Mouse (Mus musculus): Measurements from ENCODE around the gene Acot7. TPM values are rescaled to one million over a fixed set of nuclear protein-coding genes. Genes with fewer than 3 reads are reported as not detected.

Acot7 gene
- polyA plus RNA-seq, 1 experiment from 2014 or later, result 12.0 TPM

DNA sequence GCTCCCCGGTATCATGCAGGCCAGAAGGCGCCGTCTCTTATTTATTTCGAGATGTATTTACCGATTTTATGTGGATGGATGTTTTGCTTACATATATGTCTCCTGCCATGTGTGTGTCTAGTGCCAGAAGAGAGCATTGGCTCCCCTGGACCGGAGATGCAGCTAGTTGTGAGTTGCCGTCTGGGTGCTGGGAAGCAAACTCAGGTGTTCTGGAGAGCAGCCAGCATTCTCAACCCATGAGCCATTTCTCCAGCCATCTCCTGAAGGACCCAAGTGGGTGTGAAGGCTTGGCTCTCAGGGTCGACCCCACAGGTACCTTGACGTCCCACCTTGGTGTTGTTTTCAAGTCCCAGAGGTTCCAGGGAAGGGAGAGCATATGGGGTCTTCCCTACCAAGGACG is 4.3 kb downstream of the Acot7 start:
- Histone ChIP-seq H3K27ac (ENCODE audit: low read depth) (no peak overlapping the region), H3K9ac (replicated peaks) (no peak overlapping the region), H3K36me3 (replicated peaks; ENCODE audit: insufficient read depth, low read length) (no peaks in the 10 kb centered on the region), H3K9me3 (ENCODE audit: low read length) (no peaks in the 10 kb centered on the region), H3K27me3 (ENCODE audit: insufficient read depth, low read length) (peaks cover 10% of the 10 kb centered on the region; the same call in 1 of the 2 replicates), H3K4me1 (ENCODE audit: insufficient read depth) (peaks cover 30% of the 10 kb centered on the region), H3K4me3 (ENCODE audit: low read depth, low read length) (no peak overlapping the region), H3K4me2 (ENCODE audit: low read depth, low read length) (no peak overlapping the region)
- WGBS (ENCODE audit: insufficient replicate concordance), result 79% methylated on average over 10 of the region's 10 CpGs
- DNase-seq, result no peak
- no peak for ATAC-seq
- TF ChIP-seq CTCF (IDR thresholded peaks at IDR 0.05; ENCODE audit: low read depth) (no peak), EP300 (IDR thresholded peaks at IDR 0.05; ENCODE audit: low read depth) (no peak)

DNA sequence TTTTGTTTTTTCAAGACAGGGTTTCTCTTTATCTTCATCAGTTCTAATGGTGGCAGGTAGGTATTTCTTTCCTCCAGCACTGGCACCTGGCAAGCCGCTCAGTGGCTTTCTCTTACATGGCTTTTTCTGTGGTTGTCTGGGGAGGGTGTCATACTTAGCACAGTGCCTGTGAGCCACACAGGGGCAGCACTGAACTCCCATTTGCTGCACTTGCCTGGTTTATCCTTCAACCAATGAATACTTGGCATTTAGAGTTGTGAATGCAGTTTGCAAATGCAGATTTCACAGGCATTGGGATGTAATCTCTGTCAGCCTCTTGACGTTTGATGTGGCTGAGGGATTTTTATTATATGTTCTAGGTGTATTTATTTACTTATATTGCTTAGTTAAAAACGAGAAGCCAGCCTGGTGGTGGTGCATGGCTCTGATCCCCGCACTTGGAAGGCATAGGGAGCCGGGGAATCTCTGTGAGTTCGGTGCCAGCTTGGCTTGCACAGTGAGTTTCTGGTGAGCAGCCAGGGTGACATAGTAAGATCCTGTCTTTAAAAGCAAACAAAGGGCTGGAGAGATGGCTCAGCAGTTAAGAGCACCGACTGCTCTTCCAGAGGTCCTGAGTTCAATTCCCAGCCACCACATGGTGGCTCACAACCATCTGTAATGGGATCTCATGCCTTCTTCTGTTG is 6.6 kb downstream of the Acot7 start:
- H3K27me3 ChIP-seq (ENCODE audit: insufficient read depth, low read length), result no peaks in the 10 kb centered on the region; the same call in 1 of the 2 replicates
- TF ChIP-seq CTCF (IDR thresholded peaks at IDR 0.05; ENCODE audit: low read depth), result peak; percentile 38
- no peak for TF ChIP-seq EP300 (IDR thresholded peaks at IDR 0.05; ENCODE audit: low read depth)
- WGBS (ENCODE audit: insufficient replicate concordance), result 67% methylated on average over 7 of the region's 7 CpGs
- DNase-seq, result no peak
- no peak overlapping the region for H3K4me2 ChIP-seq (ENCODE audit: low read depth, low read length)
- ATAC-seq, result no peak
- no peak overlapping the region for H3K9ac ChIP-seq (replicated peaks)
- peaks cover 16% of the 10 kb centered on the region for H3K4me1 ChIP-seq (ENCODE audit: insufficient read depth)
- no peaks in the 10 kb centered on the region for H3K9me3 ChIP-seq (ENCODE audit: low read length)
- no peak overlapping the region for H3K4me3 ChIP-seq (ENCODE audit: low read depth, low read length)
- H3K36me3 ChIP-seq (replicated peaks; ENCODE audit: insufficient read depth, low read length), result no peaks in the 10 kb centered on the region
- no peak overlapping the region for H3K27ac ChIP-seq (ENCODE audit: low read depth)

DNA sequence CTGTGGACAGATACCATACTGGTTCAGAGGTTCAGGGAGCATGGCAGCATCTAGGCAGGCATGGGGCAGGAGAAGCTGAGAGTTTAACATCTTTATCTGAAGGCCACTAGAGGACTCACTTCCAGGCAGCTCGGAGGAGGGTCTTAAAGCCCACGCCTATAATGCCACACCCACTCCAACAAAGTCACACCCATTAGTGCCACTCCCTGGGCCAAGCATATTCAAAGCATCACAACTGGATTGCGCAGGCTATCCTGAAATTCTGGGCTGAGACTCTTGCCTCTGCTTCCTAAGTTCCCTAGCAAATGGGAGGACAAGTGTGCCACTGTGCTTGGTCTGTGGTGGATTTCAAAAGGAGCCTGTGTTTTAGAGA is 7.2 kb downstream of the Acot7 start:
- WGBS (ENCODE audit: insufficient replicate concordance), result 10% methylated on average over 3 of the region's 3 CpGs
- TF ChIP-seq CTCF (IDR thresholded peaks at IDR 0.05; ENCODE audit: low read depth), result peak; percentile 47
- TF ChIP-seq EP300 (IDR thresholded peaks at IDR 0.05; ENCODE audit: low read depth), result no peak
- H3K9me3 ChIP-seq (ENCODE audit: low read length), result no peaks in the 10 kb centered on the region
- H3K9ac ChIP-seq (replicated peaks), result no peak overlapping the region
- no peak overlapping the region for H3K4me3 ChIP-seq (ENCODE audit: low read depth, low read length)
- H3K27me3 ChIP-seq (ENCODE audit: insufficient read depth, low read length), result no peaks in the 10 kb centered on the region
- no peaks in the 10 kb centered on the region for H3K36me3 ChIP-seq (replicated peaks; ENCODE audit: insufficient read depth, low read length)
- peak; percentile 56 for ATAC-seq
- H3K4me1 ChIP-seq (ENCODE audit: insufficient read depth), result peaks cover 16% of the 10 kb centered on the region
- H3K4me2 ChIP-seq (ENCODE audit: low read depth, low read length), result no peak overlapping the region
- DNase-seq, result no peak
- H3K27ac ChIP-seq (ENCODE audit: low read depth), result no peak overlapping the region

DNA sequence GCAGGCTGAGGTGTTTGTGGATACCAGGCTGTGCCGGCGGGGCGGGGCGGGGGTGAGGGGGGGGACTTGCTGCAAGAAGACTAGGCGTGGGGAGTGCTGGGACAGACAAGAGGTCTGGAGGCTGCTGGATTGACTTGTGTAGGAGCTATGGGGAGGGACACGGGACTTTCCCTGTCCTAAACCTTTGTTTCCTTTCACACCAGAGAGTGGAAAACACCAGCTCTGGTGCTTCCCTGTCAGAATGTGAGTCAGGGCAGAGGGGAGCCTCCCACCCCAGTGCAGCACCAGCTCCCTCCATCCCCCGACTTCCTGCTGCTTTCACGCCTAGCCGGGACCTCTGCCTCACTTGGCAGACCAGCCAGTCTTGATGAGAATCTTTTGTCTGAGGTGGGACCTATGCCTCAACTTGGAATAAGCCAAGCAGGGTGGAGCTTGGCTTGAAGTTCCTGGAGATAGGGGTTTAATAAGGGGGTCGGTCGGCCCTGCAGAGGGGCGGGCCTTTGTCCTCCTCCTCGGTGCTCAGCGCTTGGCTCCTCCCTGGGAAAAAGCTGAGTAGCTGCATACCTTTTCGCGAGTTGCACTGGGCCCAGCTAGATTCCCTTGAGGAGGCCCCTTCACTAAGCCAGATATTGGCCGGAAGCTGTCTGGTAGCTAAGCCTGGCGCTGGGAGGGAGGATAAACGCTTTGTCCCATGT is 7.7 kb downstream of the Acot7 start:
- Histone ChIP-seq H3K9me3 (ENCODE audit: low read length) (no peaks in the 10 kb centered on the region), H3K27me3 (ENCODE audit: insufficient read depth, low read length) (no peaks in the 10 kb centered on the region), H3K4me1 (ENCODE audit: insufficient read depth) (peaks cover 16% of the 10 kb centered on the region), H3K4me2 (ENCODE audit: low read depth, low read length) (peak overlapping the region; percentile 24), H3K27ac (ENCODE audit: low read depth) (peak overlapping the region; percentile 42; the same call in 1 of the 2 replicates), H3K9ac (replicated peaks) (no peak overlapping the region), H3K4me3 (ENCODE audit: low read depth, low read length) (no peak overlapping the region), H3K36me3 (replicated peaks; ENCODE audit: insufficient read depth, low read length) (no peaks in the 10 kb centered on the region)
- TF ChIP-seq EP300 (IDR thresholded peaks at IDR 0.05; ENCODE audit: low read depth), result no peak
- no peak for TF ChIP-seq CTCF (IDR thresholded peaks at IDR 0.05; ENCODE audit: low read depth)
- ATAC-seq (peak; percentile 37), DNase-seq (no peak)
- 17% methylated on average over 19 of the region's 19 CpGs for WGBS (ENCODE audit: insufficient replicate concordance)

DNA sequence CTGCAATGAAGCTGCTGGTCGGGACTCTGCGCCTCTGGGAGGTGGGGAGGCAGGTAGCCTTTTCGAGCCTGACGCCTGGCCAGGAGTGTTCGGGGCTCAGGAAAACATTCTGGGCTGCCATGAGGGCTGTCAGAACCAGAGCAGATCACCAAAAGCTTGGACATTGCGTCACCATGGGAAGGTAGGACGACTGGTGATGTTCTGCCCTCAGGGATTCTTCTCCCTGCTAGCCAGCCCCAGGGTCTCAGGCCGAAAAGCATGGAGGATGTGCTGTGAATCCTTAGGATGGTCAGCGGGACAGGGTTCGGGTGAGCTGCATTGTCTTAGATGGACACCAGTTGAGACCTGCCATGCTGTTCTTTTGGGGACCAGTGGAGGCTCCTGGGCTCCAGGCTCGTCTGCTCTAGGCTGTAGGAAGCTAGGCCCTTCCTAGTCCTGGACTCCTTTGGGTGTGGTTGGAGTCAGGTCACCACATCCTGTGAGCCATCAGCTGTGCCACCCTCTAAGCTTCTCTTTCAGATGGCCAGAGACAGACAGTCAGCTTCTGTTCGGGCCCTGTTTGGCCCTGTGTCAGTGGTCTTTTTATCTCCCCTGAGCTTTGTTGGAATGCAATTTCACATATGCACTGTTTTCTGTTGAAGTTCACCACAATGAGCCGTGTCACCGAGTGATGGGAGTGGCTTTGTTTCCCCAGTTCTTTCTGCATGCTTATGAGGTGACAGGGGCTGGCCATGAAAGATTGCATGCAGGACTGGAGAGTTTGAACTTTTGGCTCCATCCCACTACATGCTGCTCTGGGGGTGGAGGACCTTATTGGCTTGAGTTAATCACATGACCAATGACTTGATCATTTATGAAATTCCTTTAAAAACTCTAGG is 8.5 kb downstream of the Acot7 start:
- TF ChIP-seq CTCF (IDR thresholded peaks at IDR 0.05; ENCODE audit: low read depth) (no peak), EP300 (IDR thresholded peaks at IDR 0.05; ENCODE audit: low read depth) (no peak)
- ATAC-seq (peak; percentile 34), DNase-seq (no peak)
- Histone ChIP-seq H3K4me1 (ENCODE audit: insufficient read depth) (peaks cover 19% of the 10 kb centered on the region), H3K4me3 (ENCODE audit: low read depth, low read length) (no peak overlapping the region), H3K27me3 (ENCODE audit: insufficient read depth, low read length) (no peaks in the 10 kb centered on the region), H3K9ac (replicated peaks) (no peak overlapping the region), H3K36me3 (replicated peaks; ENCODE audit: insufficient read depth, low read length) (no peaks in the 10 kb centered on the region), H3K4me2 (ENCODE audit: low read depth, low read length) (peak overlapping the region; percentile 24), H3K27ac (ENCODE audit: low read depth) (0 out of 2 replicates have a peak overlapping the region, but pooled peaks have one; percentile 45), H3K9me3 (ENCODE audit: low read length) (no peaks in the 10 kb centered on the region)
- WGBS (ENCODE audit: insufficient replicate concordance), result 44% methylated on average over 14 of the region's 14 CpGs

DNA sequence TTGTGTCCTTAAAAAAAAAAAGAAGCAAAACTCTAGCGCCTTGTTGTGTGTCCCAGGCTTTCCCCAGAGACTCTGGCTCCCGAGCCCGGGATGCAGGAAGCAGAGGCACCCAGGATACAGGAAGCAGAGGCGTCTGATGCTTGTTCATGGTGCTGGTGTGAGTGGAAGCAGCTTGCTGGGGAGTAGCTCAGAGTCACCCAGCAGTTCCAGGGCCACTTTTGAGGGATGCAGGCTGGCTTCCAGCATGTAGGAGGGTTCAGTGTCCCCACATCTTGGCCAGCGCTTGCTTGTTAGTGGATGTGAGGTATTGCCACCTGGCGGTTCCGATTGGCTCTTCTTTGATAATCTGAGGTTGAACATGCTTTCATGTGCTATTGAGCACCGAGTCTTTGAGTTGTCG is 9.2 kb downstream of the Acot7 start:
- ATAC-seq (no peak), DNase-seq (no peak)
- no peak for TF ChIP-seq EP300 (IDR thresholded peaks at IDR 0.05; ENCODE audit: low read depth)
- no peak for TF ChIP-seq CTCF (IDR thresholded peaks at IDR 0.05; ENCODE audit: low read depth)
- no peak overlapping the region for H3K4me2 ChIP-seq (ENCODE audit: low read depth, low read length)
- H3K9ac ChIP-seq (replicated peaks), result no peak overlapping the region
- H3K27me3 ChIP-seq (ENCODE audit: insufficient read depth, low read length), result no peaks in the 10 kb centered on the region
- peak overlapping the region; percentile 29; the same call in 1 of the 2 replicates for H3K27ac ChIP-seq (ENCODE audit: low read depth)
- no peak overlapping the region for H3K4me3 ChIP-seq (ENCODE audit: low read depth, low read length)
- no peaks in the 10 kb centered on the region for H3K9me3 ChIP-seq (ENCODE audit: low read length)
- no peaks in the 10 kb centered on the region for H3K36me3 ChIP-seq (replicated peaks; ENCODE audit: insufficient read depth, low read length)
- peaks cover 19% of the 10 kb centered on the region for H3K4me1 ChIP-seq (ENCODE audit: insufficient read depth)
- WGBS (ENCODE audit: insufficient replicate concordance), result 72% methylated on average over 9 of the region's 9 CpGs
